Mouse (Mus musculus) midbrain, postnatal 0 days (tissue): ENCODE data around the gene Usf3. TPM values are rescaled to one million over a fixed set of nuclear protein-coding genes. Genes with fewer than 3 reads are reported as not detected.

Experiments used
- ATAC-seq: fragments of 200-750 bp; cut with Nextera tagmentation; 2 replicates; pipeline ENCODE4 v1.8.0; 2017; ENCODE audit warnings: moderate number of reproducible peaks, mild to moderate bottlenecking, moderate TSS enrichment, moderate library complexity; ENCODE audit not compliant: low FRiP score
- DNase-seq: peaks from one replicate; pipeline ENCODE4 v3.0.0-alpha.2; 2015; ENCODE audit warnings: low spot score
- H3K27ac ChIP-seq: fragments of 300-500 bp; sonication (generic); 2 replicates; pipeline ENCODE4 v1.5.1; 2014; ENCODE audit warnings: low read depth, mild to moderate bottlenecking, low read length, mixed read lengths
- H3K27me3 ChIP-seq: fragments of 300-500 bp; sonication (generic); 2 replicates; pipeline ENCODE4 v1.6.1; 2014; ENCODE audit warnings: low read length, control low read depth, mixed read lengths; ENCODE audit not compliant: insufficient read depth
- H3K36me3 ChIP-seq: fragments of 300-500 bp; sonication (generic); 2 replicates; pipeline ENCODE4 v1.6.1; 2014; ENCODE audit warnings: low read length, control low read depth, mixed read lengths; ENCODE audit not compliant: insufficient read depth
- H3K4me1 ChIP-seq: fragments of 300-500 bp; sonication (generic); 2 replicates; pipeline ENCODE4 v1.6.1; 2014; ENCODE audit warnings: mild to moderate bottlenecking, control low read depth, antibody characterized with exemption, low read length, mixed read lengths; ENCODE audit not compliant: insufficient read depth
- H3K4me2 ChIP-seq: fragments of 300-500 bp; sonication (generic); 2 replicates; pipeline ENCODE4 v1.6.1; 2014; ENCODE audit warnings: low read depth, mild to moderate bottlenecking, low read length, mixed read lengths; ENCODE audit not compliant: poor library complexity, severe bottlenecking
- H3K4me3 ChIP-seq: fragments of 300-500 bp; sonication (generic); 2 replicates; pipeline ENCODE4 v1.5.1; 2014; ENCODE audit warnings: low read depth, mild to moderate bottlenecking, low read length, moderate library complexity
- H3K9ac ChIP-seq: fragments of 300-500 bp; sonication (generic); replicated peaks from 2 replicates; pipeline ENCODE4 v1.6.1; 2014; ENCODE audit warnings: mild to moderate bottlenecking, low read length, moderate library complexity, mixed read lengths; ENCODE audit not compliant: poor library complexity, severe bottlenecking
- H3K9me3 ChIP-seq: fragments of 300-500 bp; sonication (generic); 2 replicates; pipeline ENCODE4 v1.6.1; 2016; ENCODE audit warnings: low read length, control low read depth
- CTCF ChIP-seq: IDR thresholded peaks from 2 replicates; pipeline ENCODE4 v1.5.1; 2016; ENCODE audit warnings: antibody characterized with exemption, mild to moderate bottlenecking
- WGBS: fragments of 180-500 bp; shearing (Covaris S2); extraction: QIAGEN DNeasy Blood & Tissue Kit; methylation state at CpG from one replicate; pipeline ENCODE4 v1.1.7; 2014; 5-methylcytosine and 5-hydroxymethylcytosine counted together
- polyA plus RNA-seq: library from polyadenylated mRNA; unstranded; fragments of >200 nt; fragmentation: Nextera tagmentation; extraction: Ambion mirVana; gene quantifications from 2 replicates; pipeline ENCODE4 v1.2.1, GENCODE M21; 2015
- total RNA-seq: library from RNA; depleted of rRNA; stranded (reverse); fragments of >200 nt; gene quantifications from 2 replicates; pipeline ENCODE4 v1.2.3, GENCODE M21; 2014

Usf3 gene
- total and polyA plus RNA-seq, 2 experiments from 2014 or later: 1.5 to 12.0 TPM

DNA sequence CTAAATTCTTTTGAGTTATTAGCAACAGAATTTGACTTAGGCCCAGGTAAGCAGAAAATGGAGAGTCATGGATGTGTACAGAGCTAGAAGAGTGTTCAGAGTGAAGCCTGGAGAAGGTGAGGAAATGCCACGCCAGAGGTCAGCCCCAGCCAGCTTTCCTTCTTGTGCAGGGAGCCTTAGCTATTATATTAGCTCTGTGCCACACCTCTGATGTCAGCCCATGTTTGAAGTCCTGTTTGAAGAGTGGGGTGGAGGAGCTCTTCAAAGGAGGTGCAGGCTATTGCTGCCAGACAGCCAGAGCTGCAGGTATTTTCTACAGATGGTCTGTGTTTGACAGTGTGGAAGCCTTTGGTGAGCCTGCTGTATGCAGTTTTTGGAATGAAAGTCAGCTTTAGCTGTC, 5.5 kb downstream of the Usf3 start:
- ATAC-seq (0 out of 2 replicates have a peak, but pooled peaks have one; percentile 23), DNase-seq (no peak)
- 63% methylated on average over 1 of the region's 1 CpGs for WGBS
- Histone ChIP-seq H3K27ac (no peak overlapping the region; the same call in 1 of the 2 replicates), H3K9ac (no peak overlapping the region), H3K9me3 (no peaks in the 10 kb centered on the region), H3K4me1 (peaks cover 8% of the 10 kb centered on the region; the same call in 1 of the 2 replicates), H3K27me3 (no peaks in the 10 kb centered on the region), H3K36me3 (no peaks in the 10 kb centered on the region), H3K4me3 (no peak overlapping the region), H3K4me2 (no peak overlapping the region)
- TF ChIP-seq CTCF: no peak

DNA sequence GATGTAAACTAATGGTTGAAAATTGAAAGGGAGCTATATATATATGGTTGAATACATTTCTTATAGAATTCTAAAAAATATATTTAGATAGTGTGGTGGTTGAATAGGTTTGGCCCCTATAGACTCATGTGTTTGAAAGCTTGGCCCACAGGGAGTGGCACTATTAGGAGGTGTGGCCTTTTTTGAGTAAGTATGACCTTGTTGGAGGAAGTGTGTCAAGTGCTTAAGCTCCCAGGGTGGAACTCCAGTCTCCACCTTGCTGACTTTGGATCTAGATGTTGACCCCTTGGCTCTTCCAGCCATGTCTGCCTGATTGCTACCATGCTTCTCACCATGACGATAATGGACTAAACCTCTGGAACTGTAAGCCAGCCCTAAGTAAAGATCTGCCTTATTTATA, 9.6 kb downstream of the Usf3 start:
- no peaks in the 10 kb centered on the region for H3K27me3 ChIP-seq

DNA sequence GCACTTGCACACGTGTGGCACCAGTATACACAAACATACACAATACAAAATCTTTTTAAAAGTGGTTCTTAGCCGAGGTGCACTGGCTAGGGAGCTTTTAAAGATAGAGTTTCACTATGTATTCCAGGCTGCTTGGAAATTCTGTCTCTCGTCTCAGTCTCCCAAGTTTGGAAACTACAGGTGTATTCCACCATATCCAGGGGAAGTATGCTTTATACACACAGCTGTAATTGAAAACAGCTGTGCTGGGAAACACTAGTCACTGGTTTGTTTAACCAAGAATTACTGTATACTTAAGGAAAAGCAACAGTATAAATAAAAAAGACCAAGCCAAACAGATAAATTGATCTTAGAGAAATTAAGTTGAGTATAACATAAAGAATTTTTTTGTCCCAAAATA, 11.7 kb downstream of the Usf3 start:
- DNase-seq (no peak), ATAC-seq (no peak)
- Histone ChIP-seq H3K4me3 (no peak overlapping the region), H3K4me2 (no peak overlapping the region), H3K27me3 (no peaks in the 10 kb centered on the region), H3K9ac (no peak overlapping the region), H3K4me1 (no peaks in the 10 kb centered on the region), H3K36me3 (no peaks in the 10 kb centered on the region), H3K27ac (no peak overlapping the region), H3K9me3 (no peaks in the 10 kb centered on the region)
- WGBS: 87% methylated on average over 3 of the region's 3 CpGs
- no peak for TF ChIP-seq CTCF

More for the DNA sequence above, 9.6 kb downstream of the Usf3 start:
- H3K4me2 ChIP-seq: no peak overlapping the region
- H3K36me3 ChIP-seq: no peaks in the 10 kb centered on the region
- ATAC-seq (no peak), DNase-seq (no peak)
- H3K9ac ChIP-seq: no peak overlapping the region
- no peak for TF ChIP-seq CTCF
- H3K4me1 ChIP-seq: no peaks in the 10 kb centered on the region
- no peak overlapping the region for H3K27ac ChIP-seq
- WGBS: 88% methylated on average over 1 of the region's 1 CpGs
- H3K4me3 ChIP-seq: no peak overlapping the region
- no peaks in the 10 kb centered on the region for H3K9me3 ChIP-seq

DNA sequence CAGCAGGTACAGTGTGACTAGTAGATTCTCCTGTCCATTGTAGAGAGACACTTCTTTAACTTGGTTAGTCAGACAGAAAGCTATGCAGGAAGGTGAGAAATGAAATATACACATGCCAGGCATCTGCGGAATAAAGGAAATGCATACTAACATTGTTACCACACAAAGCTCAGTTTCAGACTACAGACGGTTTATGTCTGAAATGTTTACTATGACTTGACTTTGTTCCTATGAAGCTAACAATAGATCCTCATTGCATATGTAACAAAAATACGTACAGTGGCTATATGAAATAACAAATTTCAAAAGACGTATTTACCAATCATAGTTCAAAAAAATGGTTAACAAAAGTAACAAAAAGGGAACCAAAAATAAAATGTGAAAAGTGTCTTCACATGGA, 14.1 kb downstream of the Usf3 start:
- H3K27ac ChIP-seq: no peak overlapping the region
- H3K4me1 ChIP-seq: no peaks in the 10 kb centered on the region
- H3K4me2 ChIP-seq: no peak overlapping the region
- H3K9me3 ChIP-seq: no peaks in the 10 kb centered on the region
- 0 out of 2 replicates have a peak, but pooled peaks cover 2% of the 10 kb centered on the region for H3K36me3 ChIP-seq
- ATAC-seq: no peak
- 95% methylated on average over 4 of the region's 4 CpGs for WGBS
- H3K4me3 ChIP-seq: no peak overlapping the region
- no peaks in the 10 kb centered on the region for H3K27me3 ChIP-seq
- H3K9ac ChIP-seq: no peak overlapping the region
- no peak for TF ChIP-seq CTCF
- DNase-seq: no peak

DNA sequence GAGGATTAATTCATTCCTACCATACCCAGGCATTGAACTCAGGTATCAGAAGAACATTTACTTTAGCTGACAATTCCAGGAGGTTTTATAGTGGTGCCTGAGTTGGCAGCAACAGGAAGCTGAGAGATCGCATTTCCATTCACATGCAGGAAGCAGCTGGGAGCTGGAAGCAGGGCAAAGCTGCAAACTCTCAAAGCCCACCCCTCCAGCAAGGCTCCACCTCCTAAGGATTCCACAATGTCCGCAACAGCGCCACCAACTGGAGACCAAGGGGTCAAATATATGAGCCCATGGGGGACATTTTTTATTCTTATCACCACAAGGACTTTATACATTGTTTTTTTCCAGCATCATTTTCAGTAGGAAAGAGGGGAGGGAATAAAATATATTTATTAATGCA, 15.7 kb downstream of the Usf3 start:
- no peak overlapping the region for H3K4me3 ChIP-seq
- 94% methylated on average over 3 of the region's 3 CpGs for WGBS
- H3K4me1 ChIP-seq: no peaks in the 10 kb centered on the region
- H3K9me3 ChIP-seq: no peaks in the 10 kb centered on the region
- H3K36me3 ChIP-seq: 0 out of 2 replicates have a peak, but pooled peaks cover 2% of the 10 kb centered on the region
- H3K9ac ChIP-seq: no peak overlapping the region
- TF ChIP-seq CTCF: peak; percentile 31; the same call in 1 of the 2 replicates
- ATAC-seq (no peak), DNase-seq (no peak)
- H3K27ac ChIP-seq: no peak overlapping the region
- no peak overlapping the region for H3K4me2 ChIP-seq
- H3K27me3 ChIP-seq: no peaks in the 10 kb centered on the region

DNA sequence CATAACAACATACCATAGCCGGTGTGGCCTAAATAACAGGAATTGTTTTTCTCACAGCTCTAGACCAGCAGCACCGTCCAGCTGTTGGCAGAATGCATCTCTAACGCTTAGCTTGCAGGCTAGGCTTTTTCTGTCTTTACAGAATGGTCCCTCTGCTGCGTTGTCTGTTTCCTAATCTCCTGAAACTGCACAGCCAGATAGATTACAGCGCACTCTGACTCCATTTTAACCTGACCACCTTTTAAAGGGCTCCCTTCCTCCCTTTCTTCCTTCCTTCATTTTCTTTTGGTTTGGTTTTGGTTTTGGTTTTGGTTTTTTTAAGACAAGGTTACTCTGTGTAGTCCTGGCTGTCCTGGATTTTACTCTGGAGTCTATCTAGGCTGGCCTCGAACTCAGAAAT, 17.0 kb downstream of the Usf3 start:
- no peak for TF ChIP-seq CTCF
- no peak for DNase-seq
- Histone ChIP-seq H3K9me3 (no peaks in the 10 kb centered on the region), H3K27ac (no peak overlapping the region), H3K9ac (no peak overlapping the region), H3K4me3 (no peak overlapping the region), H3K36me3 (0 out of 2 replicates have a peak, but pooled peaks cover 2% of the 10 kb centered on the region), H3K4me1 (no peaks in the 10 kb centered on the region), H3K4me2 (no peak overlapping the region), H3K27me3 (no peaks in the 10 kb centered on the region)
- ATAC-seq: no peak
- WGBS: 89% methylated on average over 6 of the region's 6 CpGs
